Mouse (Mus musculus): ENCODE data around the gene Clip2.

Gene Clip2

GRCm38 (mm10) chr5:134525971-134526711 lies 26.1 kb downstream of the Clip2 start:
- no peak for DNase-seq (ENCODE audit: low spot score in 2 of 2)

- no peak for DNase-seq (ENCODE audit: low spot score in 2 of 2)
Observed at GRCm38 (mm10) chr5:134523728-134524127, 28.5 kb downstream of the Clip2 start.

GRCm38 (mm10) chr5:134522524-134522923 lies 29.7 kb downstream of the Clip2 start:
- DNase-seq (ENCODE audit: low spot score in 2 of 2): no peak

GRCm38 (mm10) chr5:134521806-134522205 lies 30.4 kb downstream of the Clip2 start:
- no peak for DNase-seq (ENCODE audit: low spot score in 2 of 2)

- no peak for DNase-seq (ENCODE audit: low spot score in 2 of 2)
Observed at GRCm38 (mm10) chr5:134521131-134521530, 31.1 kb downstream of the Clip2 start.

- DNase-seq (ENCODE audit: low spot score in 2 of 2): no peak
Observed at GRCm38 (mm10) chr5:134520120-134520519, 32.1 kb downstream of the Clip2 start.

- no peak for DNase-seq (ENCODE audit: low spot score in 2 of 2)
Observed at GRCm38 (mm10) chr5:134519471-134519870, 32.8 kb downstream of the Clip2 start.

- DNase-seq (ENCODE audit: low spot score in 2 of 2): peak in 1 of 2 experiments; percentile 69
Observed at GRCm38 (mm10) chr5:134512086-134512485, 40.1 kb downstream of the Clip2 start.

GRCm38 (mm10) chr5:134510266-134510665 lies 42.0 kb downstream of the Clip2 start:
- no peak for DNase-seq (ENCODE audit: low spot score in 2 of 2)

- DNase-seq (ENCODE audit: low spot score in 2 of 2): no peak
Observed at GRCm38 (mm10) chr5:134508965-134509364, 43.3 kb downstream of the Clip2 start.

GRCm38 (mm10) chr5:134507859-134508399 lies 44.3 kb downstream of the Clip2 start:
- no peak for DNase-seq (ENCODE audit: low spot score in 2 of 2)

- peak; percentile 56 for DNase-seq (ENCODE audit: low spot score in 2 of 2)
Observed at GRCm38 (mm10) chr5:134507307-134507706, 44.9 kb downstream of the Clip2 start.

- DNase-seq (ENCODE audit: low spot score in 2 of 2): no peak
Observed at GRCm38 (mm10) chr5:134505810-134506292, 46.4 kb downstream of the Clip2 start.

GRCm38 (mm10) chr5:134502591-134502990 lies 49.6 kb downstream of the Clip2 start:
- no peak for DNase-seq (ENCODE audit: low spot score in 2 of 2)

- no peak for DNase-seq (ENCODE audit: low spot score in 2 of 2)
Observed at GRCm38 (mm10) chr5:134501453-134501852, 50.8 kb downstream of the Clip2 start.

GRCm38 (mm10) chr5:134500681-134501080 lies 51.6 kb downstream of the Clip2 start:
- no peak for DNase-seq (ENCODE audit: low spot score in 2 of 2)

GRCm38 (mm10) chr5:134500062-134500461 lies 52.2 kb downstream of the Clip2 start:
- DNase-seq (ENCODE audit: low spot score in 2 of 2): peak; percentile 56 to 60

- DNase-seq (ENCODE audit: low spot score in 2 of 2): no peak
Observed at GRCm38 (mm10) chr5:134497026-134497425, 55.2 kb downstream of the Clip2 start.

GRCm38 (mm10) chr5:134495796-134496195 lies 56.4 kb downstream of the Clip2 start:
- no peak for DNase-seq (ENCODE audit: low spot score in 2 of 2)

- peak; percentile 92 to 93 for DNase-seq (ENCODE audit: low spot score in 2 of 2)
Observed at GRCm38 (mm10) chr5:134494142-134494541, 58.1 kb downstream of the Clip2 start.

- no peak for DNase-seq (ENCODE audit: low spot score in 2 of 2)
Observed at GRCm38 (mm10) chr5:134492956-134493355, 59.3 kb downstream of the Clip2 start.

- DNase-seq (ENCODE audit: low spot score in 2 of 2): peak; percentile 73 to 78
Observed at GRCm38 (mm10) chr5:134491712-134492417, 60.4 kb downstream of the Clip2 start.

GRCm38 (mm10) chr5:134491206-134491605 lies 61.0 kb downstream of the Clip2 start:
- DNase-seq (ENCODE audit: low spot score in 2 of 2): no peak

Data from frontal cortex, postnatal 25 days (tissue).